In the genomic region with DNA sequence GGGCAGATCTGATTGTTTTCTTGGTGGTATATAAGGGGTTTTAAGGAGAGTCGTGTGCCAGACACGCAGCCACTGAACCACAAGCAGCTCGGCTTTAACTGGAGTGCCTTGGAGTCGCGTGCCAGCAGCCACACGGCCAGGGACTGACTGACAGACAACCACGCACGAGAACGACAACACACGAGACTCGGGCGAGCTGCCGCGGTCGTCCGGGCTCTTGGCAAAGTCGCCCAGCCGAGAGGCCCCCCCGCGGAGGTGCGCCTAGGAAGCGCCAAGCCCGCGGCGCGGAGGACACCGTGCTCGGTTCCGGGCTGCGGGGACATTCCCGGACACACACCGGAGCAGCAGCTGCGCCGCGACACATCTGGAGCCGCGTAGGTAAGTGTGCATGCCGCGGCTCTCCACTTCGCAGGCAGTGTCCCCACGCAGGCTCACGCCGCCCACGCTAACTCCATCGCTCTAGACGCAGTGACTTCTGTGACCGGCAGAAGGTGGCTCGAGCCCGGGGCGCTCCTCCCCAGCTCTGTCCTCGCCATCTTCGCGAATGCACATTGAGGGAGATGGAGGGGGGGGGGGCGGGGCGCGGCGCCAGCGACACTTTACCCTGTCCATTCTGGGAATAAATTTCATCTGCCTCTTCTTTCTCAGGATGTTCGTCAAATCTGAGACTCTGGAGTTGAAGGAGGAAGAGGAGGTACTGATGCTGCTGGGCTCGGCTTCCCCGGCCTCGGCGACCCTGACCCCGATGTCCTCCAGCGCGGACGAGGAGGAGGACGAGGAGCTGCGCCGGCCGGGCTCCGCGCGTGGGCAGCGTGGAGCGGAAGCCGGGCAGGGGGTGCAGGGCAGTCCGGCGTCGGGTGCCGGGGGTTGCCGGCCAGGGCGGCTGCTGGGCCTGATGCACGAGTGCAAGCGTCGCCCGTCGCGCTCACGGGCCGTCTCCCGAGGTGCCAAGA, we compare ENCODE assay signal across 8 mouse cellular contexts. TPM values are rescaled to one million over a fixed set of nuclear protein-coding genes. Genes with fewer than 3 reads are reported as not detected.
A peak's percentile ranks its signal among the peaks of the same experiment; 100 is the strongest.
DNase-seq lines count a peak whose midpoint lies in the region; ATAC-seq and TF ChIP-seq lines count a peak whose summit lies in the region.

Gene Neurog2 (plus strand): TSS at position 56 of the 953 bp plus-strand sequence.

- no peak within 1 kb of the TSS for H3K27ac ChIP-seq in left cerebral cortex, adult 2 months
- no peak within 1 kb of the TSS for H3K27ac ChIP-seq in MEL (ENCODE audit: control insufficient read depth, low read depth, low read length)
- H3K27ac ChIP-seq in embryonic facial prominence, embryonic 12.5 days: no peak within 1 kb of the TSS
- H3K27ac ChIP-seq in hindbrain, postnatal 0 days: no peak within 1 kb of the TSS
- no peak within 1 kb of the TSS for H3K27ac ChIP-seq in stomach, embryonic 16.5 days (ENCODE audit: low read length)

- no peaks in the 10 kb centered on the region for H3K36me3 ChIP-seq in MEL (ENCODE audit: control insufficient read depth in 1 of 2, insufficient read depth in 2 of 2, low read length in 2 of 2)
- no peaks in the 10 kb centered on the region for H3K36me3 ChIP-seq in embryonic facial prominence, embryonic 12.5 days
- no peaks in the 10 kb centered on the region for H3K36me3 ChIP-seq in hindbrain, postnatal 0 days (ENCODE audit: insufficient read depth, low read length)
- H3K36me3 ChIP-seq in megakaryocyte, embryonic 14.5 days (replicated peaks; ENCODE audit: low read length): no peaks in the 10 kb centered on the region
- no peaks in the 10 kb centered on the region for H3K36me3 ChIP-seq in stomach, embryonic 16.5 days (ENCODE audit: control insufficient read depth, insufficient read depth, low read length)

- H3K79me2 ChIP-seq in MEL (ENCODE audit: control insufficient read depth, insufficient read depth, low read length, poor library complexity): no peaks in the 10 kb centered on the region

- peak within 1 kb of the TSS; percentile 45 for H3K4me3 ChIP-seq in left cerebral cortex, adult 2 months
- peak within 1 kb of the TSS; percentile 33 to 50 for H3K4me3 ChIP-seq in MEL (ENCODE audit: control insufficient read depth in 1 of 2, insufficient read depth in 1 of 2, low read depth in 2 of 2, low read length in 2 of 2)
- peak within 1 kb of the TSS; percentile 41 for H3K4me3 ChIP-seq in embryonic facial prominence, embryonic 12.5 days
- peak within 1 kb of the TSS; percentile 45 for H3K4me3 ChIP-seq in hindbrain, postnatal 0 days (ENCODE audit: low read length)
- peak within 1 kb of the TSS; percentile 93 for H3K4me3 ChIP-seq in megakaryocyte, embryonic 14.5 days (replicated peaks)
- H3K4me3 ChIP-seq in stomach, embryonic 16.5 days (replicated peaks; ENCODE audit: low read length): peak within 1 kb of the TSS; percentile 43

- H3K9me3 ChIP-seq in MEL (replicated peaks; ENCODE audit: insufficient read depth, low read length): no peaks in the 10 kb centered on the region
- H3K9me3 ChIP-seq in embryonic facial prominence, embryonic 12.5 days: no peaks in the 10 kb centered on the region
- no peaks in the 10 kb centered on the region for H3K9me3 ChIP-seq in hindbrain, postnatal 0 days (ENCODE audit: low read length)
- H3K9me3 ChIP-seq in megakaryocyte, embryonic 14.5 days: no peaks in the 10 kb centered on the region
- no peaks in the 10 kb centered on the region for H3K9me3 ChIP-seq in stomach, embryonic 16.5 days (replicated peaks; ENCODE audit: control insufficient read depth, low read length)

- H3K4me1 ChIP-seq in MEL (ENCODE audit: control insufficient read depth in 1 of 2, insufficient read depth in 2 of 2, low read length in 2 of 2): no peaks in the 10 kb centered on the region
- H3K4me1 ChIP-seq in embryonic facial prominence, embryonic 12.5 days: peaks cover 23% of the 10 kb centered on the region
- H3K4me1 ChIP-seq in hindbrain, postnatal 0 days (ENCODE audit: insufficient read depth, low read length): peaks cover 10% of the 10 kb centered on the region; the same call in 1 of the 2 replicates
- H3K4me1 ChIP-seq in megakaryocyte, embryonic 14.5 days: peaks cover 51% of the 10 kb centered on the region
- peaks cover 26% of the 10 kb centered on the region for H3K4me1 ChIP-seq in stomach, embryonic 16.5 days (ENCODE audit: control insufficient read depth, insufficient read depth, low read length)

- TF ChIP-seq POLR2A in MEL (IDR thresholded peaks at IDR 0.05; ENCODE audit: control insufficient read depth in 1 of 2, insufficient read depth in 1 of 2, low read depth in 1 of 2, low read length in 2 of 2, poor library complexity in 1 of 2): no peak

- TF ChIP-seq RAD21 in MEL (IDR thresholded peaks at IDR 0.05; ENCODE audit: low read depth, low read length): no peak

- TF ChIP-seq CTCF in left cerebral cortex, adult 2 months (IDR thresholded peaks at IDR 0.05): no peak
- no peak for TF ChIP-seq CTCF in MEL (IDR thresholded peaks at IDR 0.05 in 2 of 3, conservative IDR thresholded peaks at IDR 0.05 in 1 of 3; ENCODE audit: control insufficient read depth in 1 of 3, insufficient read depth in 1 of 3, low read depth in 2 of 3, low read length in 3 of 3, poor library complexity in 1 of 3, severe bottlenecking in 1 of 3)
- TF ChIP-seq CTCF in hindbrain, postnatal 0 days (IDR thresholded peaks at IDR 0.05; ENCODE audit: low read depth): no peak

- ATAC-seq in embryonic facial prominence, embryonic 12.5 days (ENCODE audit: insufficient number of reproducible peaks, insufficient read depth, low FRiP score, low TSS enrichment): no peak
- ATAC-seq in hindbrain, postnatal 0 days: peak; percentile 49
- ATAC-seq in stomach, embryonic 16.5 days (ENCODE audit: insufficient read depth, low FRiP score): no peak; the same call in 1 of the 2 replicates

- peak within 1 kb of the TSS; percentile 69 for H3K4me2 ChIP-seq in embryonic facial prominence, embryonic 12.5 days (replicated peaks)
- H3K4me2 ChIP-seq in hindbrain, postnatal 0 days (ENCODE audit: low read depth, low read length): peak within 1 kb of the TSS; percentile 81
- peak within 1 kb of the TSS; percentile 60 for H3K4me2 ChIP-seq in stomach, embryonic 16.5 days (ENCODE audit: low read depth, low read length)

- under 1% methylated on average over 92 of the region's 92 CpGs for WGBS in embryonic facial prominence, embryonic 12.5 days
- under 1% methylated on average over 91 of the region's 92 CpGs for WGBS in hindbrain, postnatal 0 days
- under 1% methylated on average over 92 of the region's 92 CpGs for WGBS in stomach, embryonic 16.5 days

- H3K27me3 ChIP-seq in MEL (ENCODE audit: control insufficient read depth in 1 of 2, insufficient read depth in 2 of 2, low read length in 2 of 2): peaks cover 4 to 14% of the 10 kb centered on the region in 2 experiments
- peaks cover 87% of the 10 kb centered on the region for H3K27me3 ChIP-seq in embryonic facial prominence, embryonic 12.5 days
- peaks cover 74% of the 10 kb centered on the region for H3K27me3 ChIP-seq in hindbrain, postnatal 0 days (ENCODE audit: insufficient read depth, low read length)
- H3K27me3 ChIP-seq in megakaryocyte, embryonic 14.5 days (replicated peaks): peaks cover 92% of the 10 kb centered on the region
- peaks cover 79% of the 10 kb centered on the region for H3K27me3 ChIP-seq in stomach, embryonic 16.5 days (ENCODE audit: control insufficient read depth, insufficient read depth, low read length)

- no peak within 1 kb of the TSS for H3K9ac ChIP-seq in MEL (ENCODE audit: control insufficient read depth, low read depth, low read length, poor library complexity, severe bottlenecking)
- peak within 1 kb of the TSS; percentile 21; the same call in 1 of the 2 replicates for H3K9ac ChIP-seq in embryonic facial prominence, embryonic 12.5 days
- H3K9ac ChIP-seq in hindbrain, postnatal 0 days (replicated peaks; ENCODE audit: low read length): peak within 1 kb of the TSS; percentile 18; the same call in 1 of the 2 replicates
- H3K9ac ChIP-seq in stomach, embryonic 16.5 days (ENCODE audit: low read length): no peak within 1 kb of the TSS

- DNase-seq in left cerebral cortex, adult 2 months (ENCODE audit: extremely low spot score in 1 of 2, low spot score in 2 of 2): no peak
- no peak for DNase-seq in left cerebral cortex, adult 11 months (ENCODE audit: low spot score)
- peak; percentile 33 for DNase-seq in MEL (ENCODE audit: low read depth, low spot score)
- DNase-seq in hindbrain, postnatal 0 days (ENCODE audit: low spot score): no peak
- DNase-seq in layer of hippocampus, adult 8-10 months (ENCODE audit: low spot score in 2 of 2): no peak

- intact Hi-C loops in left cerebral cortex, adult 2 months (cut with DNase I): loop anchor here (2.0 to 5.0 kb wide), 3 partner anchors 74 to 1584 kb away; no protein-coding TSS in a partner anchor

- no peak for TF ChIP-seq EP300 in MEL (IDR thresholded peaks at IDR 0.05; ENCODE audit: low read depth in 1 of 2, low read length in 2 of 2)

TF ChIP-seq in MEL, 35 proteins besides CTCF, POLR2A, EP300 and RAD21:
- TF ChIP-seq MAZ (IDR thresholded peaks at IDR 0.05; ENCODE audit: low read depth, low read length) (no peak), RCOR1 (IDR thresholded peaks at IDR 0.05; ENCODE audit: low read depth, low read length) (no peak), ETS1 (IDR thresholded peaks at IDR 0.05; ENCODE audit: low read depth, low read length) (no peak)

RNA-seq across cellular contexts. Expression of gene Neurog2, which starts in this region (rescaled TPM):
- total RNA-seq in left cerebral cortex, adult 2 months (2021): under 1 TPM; 0.25 to 0.65 TPM
- total RNA-seq in MEL (2012; rRNA removed): not detected in 2 replicates
- under 1 TPM in 1 of 2 experiments, not detected in 1; 0.04 TPM for polyA plus RNA-seq in MEL (2012; ENCODE audit: insufficient read depth in 1 of 2, insufficient read length in 2 of 2, low read depth in 1 of 2, low replicate concordance in 2 of 2, missing spikeins in 1 of 2)
- polyA plus RNA-seq in embryonic facial prominence, embryonic 12.5 days (2016; fragmentation: Nextera tagmentation; extraction: Ambion mirVana): 3.9 and 5.2 TPM in 2 replicates
- total RNA-seq in hindbrain, postnatal 0 days (2014; rRNA removed): 2.6 and 3.3 TPM in 2 replicates
- polyA plus RNA-seq in hindbrain, postnatal 0 days (2015; fragmentation: Nextera tagmentation; extraction: Ambion mirVana): 0.85 and 1.1 TPM in 2 replicates
- polyA plus RNA-seq in megakaryocyte, embryonic 14.5 days (2012; ENCODE audit: insufficient read depth, low replicate concordance): not detected in 2 replicates
- polyA plus RNA-seq in stomach, embryonic 16.5 days (2015; fragmentation: Nextera tagmentation; extraction: Ambion mirVana): 0.05 TPM in 1 of 2 replicates, not detected in the other
- total RNA-seq in layer of hippocampus, adult 8-10 months (2022): under 1 TPM; 0.61 to 0.93 (median 0.74) TPM

Comparison
In these comparisons a context has a peak if more than half of its experiments do, and no peak if none do; other contexts are left out.
1. Peak in DNase-seq and H3K4me3 ChIP-seq in MEL; RNA of the gene not detected or under 1 TPM.
2. H3K4me3 ChIP-seq: peak in every context shown above with its lines; median percentile 93 in megakaryocyte, embryonic 14.5 days; 45 in left cerebral cortex, adult 2 months; 45 in hindbrain, postnatal 0 days; 43 in stomach, embryonic 16.5 days; 42 in MEL; 41 in embryonic facial prominence, embryonic 12.5 days.
3. H3K9ac ChIP-seq: peak in embryonic facial prominence, embryonic 12.5 days (single experiment) and hindbrain, postnatal 0 days (single experiment); none in MEL (single experiment) and stomach, embryonic 16.5 days (single experiment).
4. Peak in every context shown above with its lines, with median percentiles within 50 percentile points of each other: H3K4me2 ChIP-seq.